Mouse (Mus musculus): ENCODE results near the gene Snx29.

DNA sequence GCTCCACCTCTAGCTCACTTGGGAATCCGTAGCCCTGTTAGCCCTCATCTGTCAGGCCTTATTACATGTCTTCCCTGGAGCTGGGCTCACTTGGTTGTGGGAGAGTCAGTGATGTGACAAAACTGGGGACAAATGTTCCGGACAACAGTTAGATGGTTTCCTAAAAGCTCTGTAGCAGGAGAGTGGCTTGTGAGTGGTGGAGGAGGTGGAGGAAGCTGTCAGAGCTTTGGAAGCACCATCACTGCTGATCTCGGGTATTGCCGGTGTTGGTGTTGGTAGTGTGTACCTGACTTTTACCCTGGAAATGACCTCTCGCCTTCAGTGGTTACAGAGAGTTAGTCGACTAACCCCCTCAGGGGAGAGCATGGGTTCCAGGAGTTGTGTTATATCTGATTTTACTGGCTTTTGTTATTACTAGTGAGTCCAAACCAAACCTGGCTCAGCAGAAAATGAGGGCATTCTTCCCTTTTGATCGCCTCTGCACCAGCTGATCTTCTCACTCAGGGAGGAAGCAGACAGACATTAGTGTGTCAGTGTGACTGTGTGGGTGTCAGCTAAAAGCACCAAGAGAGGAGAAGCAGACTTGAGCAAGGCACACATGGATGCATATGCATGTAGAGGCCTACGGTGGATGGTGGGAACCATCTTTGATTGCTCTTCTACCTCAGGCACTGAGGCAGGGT lies 227.5 kb downstream of the Snx29 start:
- no peak for TF ChIP-seq POLR2A (IDR thresholded peaks at IDR 0.05; ENCODE audit: extremely low read depth, insufficient read depth, low read length)
- TF ChIP-seq CTCF (IDR thresholded peaks at IDR 0.05; ENCODE audit: low read depth, low read length) = no peak
